Mouse (Mus musculus): ENCODE results near the gene Ap4b1. TPM values are rescaled to one million over a fixed set of nuclear protein-coding genes. Genes with fewer than 3 reads are reported as not detected.
A peak's percentile ranks its signal among the peaks of the same experiment; 100 is the strongest.

Ap4b1 gene
- 24.4 and 24.5 TPM in 2 replicates for polyA plus RNA-seq (2015; fragmentation: Nextera tagmentation; extraction: Ambion mirVana)

DNA sequence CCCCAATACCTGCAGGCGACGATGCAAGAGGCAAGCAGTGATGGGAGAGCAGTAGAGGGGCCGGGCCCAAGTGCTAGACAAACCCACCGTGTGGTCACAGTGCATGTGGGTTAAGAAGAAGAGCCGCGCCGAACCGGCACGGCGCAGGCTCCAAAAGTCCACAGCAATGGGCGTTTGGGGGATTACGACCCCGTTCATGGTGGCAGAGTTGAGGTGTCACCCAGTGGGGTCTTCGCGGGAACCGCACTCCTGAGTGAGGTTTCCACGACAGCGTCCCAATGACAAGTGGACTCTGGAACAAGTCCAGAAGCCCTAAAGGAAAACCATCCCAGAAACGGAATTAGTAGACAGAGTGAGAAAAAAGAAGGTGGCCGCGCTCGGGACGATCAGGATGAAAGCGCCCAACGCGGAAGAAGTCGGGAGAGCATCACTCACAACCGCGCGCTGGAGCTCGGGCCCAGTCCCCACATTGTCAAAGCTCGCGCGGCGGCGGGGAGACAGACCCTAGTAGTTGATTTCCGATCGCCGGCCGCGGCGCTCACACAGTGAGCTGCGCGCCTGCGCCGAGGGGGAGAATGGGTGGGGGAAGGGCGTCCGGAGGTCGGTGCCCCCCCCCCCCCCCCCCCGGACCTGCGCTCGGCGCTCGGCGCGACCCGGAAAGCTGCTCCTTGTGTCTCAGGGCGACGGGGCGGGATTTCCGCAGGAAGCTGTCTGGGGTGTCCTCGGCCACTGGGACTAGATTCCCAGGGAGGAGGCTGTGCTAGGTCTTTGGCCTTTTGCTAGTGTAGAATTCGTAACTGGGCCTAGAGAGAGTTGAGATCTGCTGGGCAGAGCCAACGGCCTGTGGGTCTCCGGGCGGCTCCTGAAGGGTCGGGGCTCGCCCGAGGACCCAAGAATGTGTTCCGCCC, at the start of gene Ap4b1, which contains the start of the genes Dclre1b and Gm43064:
Ap4b1 (plus strand) TSS at position 630 of the 908 bp plus-strand sequence.
Dclre1b (minus strand) TSS at position 554 of the 908 bp plus-strand sequence.
Gm43064 (plus strand) TSS at position 683 of the 908 bp plus-strand sequence.
- no peaks in the 10 kb centered on the region for H3K9me3 ChIP-seq

GRCm38 (mm10) chr3:103766789-103767188, 42.5 kb upstream of the Ap4b1 start:
- H3K4me3 ChIP-seq, result no peak overlapping the region
- H3K4me1 ChIP-seq, result no peaks in the 10 kb centered on the region
- H3K27ac ChIP-seq, result no peak overlapping the region
- peaks cover 21% of the 10 kb centered on the region; the same call in 1 of the 2 replicates for H3K36me3 ChIP-seq (replicated peaks)
- H3K27me3 ChIP-seq (replicated peaks), result no peaks in the 10 kb centered on the region
- no peak for ATAC-seq (replicated peaks)
- WGBS, result 59% methylated on average over 3 of the region's 3 CpGs
- H3K9me3 ChIP-seq, result no peaks in the 10 kb centered on the region
- H3K9ac ChIP-seq, result no peak overlapping the region
- no peak overlapping the region for H3K4me2 ChIP-seq

More for the DNA sequence above, at the start of gene Ap4b1, which contains the start of the genes Dclre1b and Gm43064:
- H3K27me3 ChIP-seq (replicated peaks), result no peaks in the 10 kb centered on the region
- H3K27ac ChIP-seq, result peak within 1 kb of the TSS; percentile 89
- H3K36me3 ChIP-seq (replicated peaks), result no peaks in the 10 kb centered on the region; the same call in 1 of the 2 replicates
- H3K4me3 ChIP-seq, result peak within 1 kb of the TSS; percentile 67
- H3K4me1 ChIP-seq, result peaks cover 21% of the 10 kb centered on the region
- peak within 1 kb of the TSS; percentile 82 for H3K4me2 ChIP-seq
- ATAC-seq (replicated peaks), result peak; percentile 98
- 0% methylated on average over 64 of the region's 70 CpGs for WGBS
- H3K9ac ChIP-seq, result peak within 1 kb of the TSS; percentile 91

- Histone ChIP-seq H3K4me3 (no peak overlapping the region), H3K27ac (no peak overlapping the region), H3K36me3 (replicated peaks) (peaks cover 4% of the 10 kb centered on the region; the same call in 1 of the 2 replicates), H3K9ac (no peak overlapping the region), H3K4me1 (no peaks in the 10 kb centered on the region), H3K27me3 (replicated peaks) (no peaks in the 10 kb centered on the region), H3K4me2 (no peak overlapping the region), H3K9me3 (no peaks in the 10 kb centered on the region)
- ATAC-seq (replicated peaks), result no peak
- WGBS, result 69% methylated on average over 9 of the region's 9 CpGs
Measured at GRCm38 (mm10) chr3:103771531-103772130, 37.7 kb upstream of the Ap4b1 start.

- H3K4me1 ChIP-seq, result no peaks in the 10 kb centered on the region
- H3K4me2 ChIP-seq, result no peak overlapping the region
- H3K27me3 ChIP-seq (replicated peaks), result no peaks in the 10 kb centered on the region
- 78% methylated on average over 4 of the region's 4 CpGs for WGBS
- ATAC-seq (replicated peaks), result no peak
- H3K9me3 ChIP-seq, result no peaks in the 10 kb centered on the region
- H3K4me3 ChIP-seq, result no peak overlapping the region
- peaks cover 13% of the 10 kb centered on the region for H3K36me3 ChIP-seq (replicated peaks)
- H3K9ac ChIP-seq, result no peak overlapping the region
- no peak overlapping the region for H3K27ac ChIP-seq
Measured at GRCm38 (mm10) chr3:103772846-103773245, 36.5 kb upstream of the Ap4b1 start.

DNA sequence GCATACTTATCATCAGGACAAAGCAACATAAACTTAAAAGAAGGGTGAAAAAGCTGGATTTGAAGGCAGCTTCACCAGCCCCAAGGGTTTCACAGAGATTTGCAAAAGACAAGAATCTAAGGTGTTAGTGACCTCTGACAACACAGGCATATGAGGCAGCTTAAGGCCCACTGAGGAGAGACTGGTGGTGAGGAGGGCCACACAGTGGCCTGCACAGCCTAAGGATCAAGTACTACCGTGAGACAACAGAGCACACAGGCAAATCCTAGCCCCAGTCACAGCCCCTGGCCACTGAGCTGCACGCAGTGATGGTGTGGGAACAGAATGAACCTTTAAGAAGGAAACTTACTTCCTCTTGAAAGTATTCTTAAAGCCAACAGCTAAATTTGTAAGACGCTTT, 35.8 kb upstream of the Ap4b1 start:
- WGBS, result 80% methylated on average over 3 of the region's 3 CpGs
- Histone ChIP-seq H3K27me3 (replicated peaks) (no peaks in the 10 kb centered on the region), H3K4me1 (no peaks in the 10 kb centered on the region), H3K9me3 (no peaks in the 10 kb centered on the region), H3K27ac (no peak overlapping the region), H3K9ac (no peak overlapping the region), H3K36me3 (replicated peaks) (peaks cover 13% of the 10 kb centered on the region), H3K4me2 (no peak overlapping the region), H3K4me3 (no peak overlapping the region)
- no peak for ATAC-seq (replicated peaks)

- ATAC-seq (replicated peaks), result no peak; the same call in 1 of the 2 replicates
- WGBS, result 83% methylated on average over 15 of the region's 15 CpGs
- H3K4me1 ChIP-seq, result no peaks in the 10 kb centered on the region
Measured at GRCm38 (mm10) chr3:103774009-103774408, 35.3 kb upstream of the Ap4b1 start.

DNA sequence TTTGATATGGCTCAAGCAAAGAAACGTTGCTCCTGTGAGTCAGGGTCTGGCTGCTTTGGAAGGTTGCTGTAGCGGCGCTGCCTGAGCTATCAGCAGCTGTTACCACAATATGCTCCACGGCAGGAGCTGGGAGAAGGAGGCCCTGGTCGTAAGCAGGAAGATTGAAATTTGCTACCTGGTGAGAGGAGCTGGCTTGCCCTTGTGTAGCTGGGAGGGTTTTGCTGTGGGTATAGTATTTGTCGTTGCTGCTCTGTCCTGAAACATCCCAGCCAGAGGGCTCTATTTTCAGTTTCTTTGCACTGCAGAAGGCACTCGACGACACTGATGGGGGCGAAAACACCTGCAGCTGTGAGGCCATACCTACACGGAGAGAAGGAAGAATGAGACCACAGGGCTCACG, 31.4 kb upstream of the Ap4b1 start:
- no peaks in the 10 kb centered on the region for H3K27me3 ChIP-seq (replicated peaks)
- H3K36me3 ChIP-seq (replicated peaks), result peaks cover 10% of the 10 kb centered on the region; the same call in 1 of the 2 replicates
- no peak overlapping the region for H3K4me2 ChIP-seq
- H3K9me3 ChIP-seq, result no peaks in the 10 kb centered on the region
- no peak overlapping the region for H3K4me3 ChIP-seq
- H3K4me1 ChIP-seq, result peaks cover 3% of the 10 kb centered on the region; the same call in 1 of the 2 replicates
- WGBS, result 88% methylated on average over 11 of the region's 11 CpGs
- no peak overlapping the region for H3K27ac ChIP-seq
- no peak overlapping the region for H3K9ac ChIP-seq
- ATAC-seq (replicated peaks), result no peak

More at GRCm38 (mm10) chr3:103774009-103774408, 35.3 kb upstream of the Ap4b1 start:
- Histone ChIP-seq H3K27me3 (replicated peaks) (no peaks in the 10 kb centered on the region), H3K4me3 (no peak overlapping the region), H3K27ac (no peak overlapping the region), H3K36me3 (replicated peaks) (peaks cover 13% of the 10 kb centered on the region), H3K9ac (no peak overlapping the region), H3K9me3 (no peaks in the 10 kb centered on the region), H3K4me2 (no peak overlapping the region)

GRCm38 (mm10) chr3:103778660-103779059, 30.7 kb upstream of the Ap4b1 start:
- H3K9me3 ChIP-seq, result no peaks in the 10 kb centered on the region
- H3K36me3 ChIP-seq (replicated peaks), result peaks cover 10% of the 10 kb centered on the region; the same call in 1 of the 2 replicates
- H3K27me3 ChIP-seq (replicated peaks), result no peaks in the 10 kb centered on the region
- peaks cover 3% of the 10 kb centered on the region; the same call in 1 of the 2 replicates for H3K4me1 ChIP-seq
- H3K4me2 ChIP-seq, result no peak overlapping the region
- H3K27ac ChIP-seq, result no peak overlapping the region
- no peak overlapping the region for H3K4me3 ChIP-seq
- 91% methylated on average over 6 of the region's 6 CpGs for WGBS
- ATAC-seq (replicated peaks), result no peak
- no peak overlapping the region for H3K9ac ChIP-seq

GRCm38 (mm10) chr3:103779183-103779582, 30.1 kb upstream of the Ap4b1 start:
- WGBS, result 77% methylated on average over 7 of the region's 7 CpGs
- Histone ChIP-seq H3K4me2 (no peak overlapping the region), H3K9ac (no peak overlapping the region)

GRCm38 (mm10) chr3:103780271-103780670, 29.0 kb upstream of the Ap4b1 start:
- WGBS, result 87% methylated on average over 3 of the region's 3 CpGs
- Histone ChIP-seq H3K27ac (no peak overlapping the region), H3K27me3 (replicated peaks) (no peaks in the 10 kb centered on the region), H3K36me3 (replicated peaks) (peaks cover 10% of the 10 kb centered on the region; the same call in 1 of the 2 replicates), H3K4me2 (no peak overlapping the region), H3K9me3 (no peaks in the 10 kb centered on the region), H3K9ac (no peak overlapping the region), H3K4me3 (no peak overlapping the region), H3K4me1 (peaks cover 3% of the 10 kb centered on the region; the same call in 1 of the 2 replicates)
- no peak for ATAC-seq (replicated peaks)

More at GRCm38 (mm10) chr3:103779183-103779582, 30.1 kb upstream of the Ap4b1 start:
- no peak overlapping the region for H3K4me3 ChIP-seq
- ATAC-seq (replicated peaks), result no peak
- H3K9me3 ChIP-seq, result no peaks in the 10 kb centered on the region
- H3K36me3 ChIP-seq (replicated peaks), result peaks cover 10% of the 10 kb centered on the region; the same call in 1 of the 2 replicates
- no peak overlapping the region for H3K27ac ChIP-seq
- H3K27me3 ChIP-seq (replicated peaks), result no peaks in the 10 kb centered on the region
- H3K4me1 ChIP-seq, result peaks cover 3% of the 10 kb centered on the region; the same call in 1 of the 2 replicates

DNA sequence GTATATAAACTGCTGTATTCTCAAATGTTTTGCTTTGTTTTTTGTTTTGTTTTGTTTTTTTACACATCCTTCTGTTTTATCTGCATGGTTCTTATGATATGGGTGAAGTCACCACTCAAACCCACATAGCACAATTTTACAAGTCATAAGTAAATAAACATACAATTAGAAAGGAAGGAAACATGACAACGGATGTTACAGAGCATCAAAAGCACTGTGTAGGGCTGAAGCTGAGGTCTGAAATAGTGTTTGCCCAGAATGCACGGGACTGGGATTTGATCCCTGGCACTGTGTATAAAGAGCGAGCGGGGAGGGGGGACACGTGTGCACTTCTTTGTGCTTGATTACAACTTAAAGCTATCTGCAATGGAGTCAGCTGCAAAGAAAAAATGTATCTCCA, 28.5 kb upstream of the Ap4b1 start:
- Histone ChIP-seq H3K4me3 (no peak overlapping the region), H3K27ac (no peak overlapping the region), H3K9ac (no peak overlapping the region), H3K4me2 (no peak overlapping the region), H3K9me3 (no peaks in the 10 kb centered on the region), H3K36me3 (replicated peaks) (peaks cover 10% of the 10 kb centered on the region; the same call in 1 of the 2 replicates), H3K27me3 (replicated peaks) (no peaks in the 10 kb centered on the region), H3K4me1 (peaks cover 3% of the 10 kb centered on the region; the same call in 1 of the 2 replicates)
- 76% methylated on average over 5 of the region's 5 CpGs for WGBS
- no peak for ATAC-seq (replicated peaks)
